Mouse (Mus musculus): ENCODE measurements around the gene Slc35e2.
A peak's percentile ranks its signal among the peaks of the same experiment; 100 is the strongest.

Gene Slc35e2

DNA sequence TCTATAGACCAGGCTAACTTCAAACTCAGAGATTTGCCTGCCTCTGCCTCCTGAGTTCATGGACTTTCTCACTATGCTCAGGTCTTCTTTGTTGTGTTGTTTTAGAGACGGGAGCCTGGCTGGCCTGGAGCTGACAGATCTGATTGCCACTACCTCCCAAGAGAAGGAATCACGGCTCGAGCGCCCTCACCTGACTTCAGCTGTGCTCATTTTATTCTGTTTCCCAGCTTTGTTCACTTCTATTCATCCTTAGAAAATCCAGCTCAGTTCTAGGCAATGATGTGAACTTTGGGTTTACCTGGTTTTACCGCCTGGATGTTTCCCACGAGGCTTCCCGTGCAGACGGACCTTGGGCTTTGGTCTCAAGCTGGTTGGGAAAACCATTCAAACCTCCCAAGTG, 25.7 kb upstream of the Slc35e2 start:
- DNase-seq (ENCODE audit: low spot score in 2 of 2), result no peak

DNA sequence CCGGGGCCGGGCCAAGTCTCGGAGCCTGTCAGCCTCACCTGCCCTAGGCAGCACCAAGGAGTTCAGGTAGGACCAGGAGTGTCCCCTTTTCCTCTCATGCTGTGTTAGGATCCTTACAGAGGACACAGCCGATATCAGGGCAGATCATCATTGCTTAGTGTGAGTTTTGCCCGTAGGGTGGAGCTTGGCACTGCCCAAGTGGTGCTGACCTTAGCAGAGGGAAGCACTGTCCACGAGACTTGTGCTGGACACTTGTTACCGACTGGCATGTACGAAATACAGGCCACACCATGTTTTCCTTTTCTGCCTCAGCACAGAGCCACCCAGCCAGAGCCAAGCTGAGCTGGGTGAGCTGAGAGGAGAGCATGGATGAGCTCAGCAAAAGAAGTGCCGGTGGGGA, 24.1 kb upstream of the Slc35e2 start:
- DNase-seq (ENCODE audit: low spot score in 2 of 2), result no peak

DNA sequence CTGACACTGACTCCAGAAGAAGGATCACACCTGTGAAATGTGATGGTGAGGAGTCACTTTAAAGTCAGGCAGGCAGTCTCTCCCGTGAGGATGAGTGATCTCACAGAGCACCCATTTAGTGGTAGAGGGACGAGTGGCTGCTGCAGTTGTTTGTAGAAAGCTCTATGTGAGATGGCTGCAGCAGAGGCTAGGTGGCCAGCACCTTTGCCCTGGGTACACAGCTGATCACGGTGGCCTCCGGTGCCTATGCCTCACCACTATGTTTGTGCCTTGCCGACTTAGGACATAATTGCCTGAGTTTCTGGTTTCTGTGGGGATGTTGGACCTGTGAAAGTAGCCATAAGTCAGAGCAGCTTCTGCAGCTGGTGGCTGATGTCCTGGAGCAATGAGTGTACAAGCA, 23.5 kb upstream of the Slc35e2 start:
- DNase-seq (ENCODE audit: low spot score in 2 of 2), result no peak

GRCm38 (mm10) chr4:155578336-155579125, 22.7 kb upstream of the Slc35e2 start:
- DNase-seq (ENCODE audit: low spot score in 2 of 2), result peak in 1 of 2 experiments; percentile 82

GRCm38 (mm10) chr4:155580420-155580819, 20.8 kb upstream of the Slc35e2 start:
- DNase-seq (ENCODE audit: low spot score in 2 of 2), result no peak

GRCm38 (mm10) chr4:155582279-155582905, 18.8 kb upstream of the Slc35e2 start:
- DNase-seq (ENCODE audit: low spot score in 2 of 2), result peak; percentile 45 to 74

GRCm38 (mm10) chr4:155589356-155589755, 11.9 kb upstream of the Slc35e2 start:
- DNase-seq (ENCODE audit: low spot score in 2 of 2), result no peak

DNA sequence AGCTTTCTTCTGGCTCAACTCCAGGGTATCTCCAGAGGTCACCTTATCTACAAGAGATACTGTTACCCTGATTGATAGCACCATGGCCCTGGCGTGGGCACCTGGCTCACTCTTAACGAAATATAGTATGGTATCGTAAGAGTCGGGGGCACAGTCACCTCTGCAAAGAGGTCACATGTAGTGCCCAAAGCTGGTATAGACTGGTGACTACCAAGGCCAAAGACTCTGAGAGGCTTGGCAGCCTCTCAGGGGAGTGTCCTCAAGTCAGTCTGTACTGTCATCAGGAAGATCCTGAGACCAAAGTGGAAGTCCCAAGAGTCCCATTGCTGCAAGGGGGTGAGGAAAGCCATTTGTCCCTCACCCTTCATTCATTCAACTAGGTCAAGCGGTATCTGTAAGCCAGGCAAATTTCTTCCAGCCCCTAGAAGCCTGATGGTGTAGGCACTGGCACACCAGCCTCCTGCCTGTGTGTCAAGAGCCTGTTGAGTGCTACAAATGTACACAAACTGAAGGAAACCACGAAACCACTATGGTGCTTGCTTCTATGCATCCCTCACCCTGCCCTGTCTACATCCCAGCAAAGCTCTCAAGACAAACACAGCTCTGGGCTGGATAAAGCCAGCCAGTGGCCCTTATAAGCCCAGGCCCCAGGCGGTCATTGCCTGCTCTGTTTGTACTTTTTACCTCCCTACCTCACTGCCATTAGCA, 10.1 kb upstream of the Slc35e2 start:
- no peak for DNase-seq (ENCODE audit: low spot score in 2 of 2)

DNA sequence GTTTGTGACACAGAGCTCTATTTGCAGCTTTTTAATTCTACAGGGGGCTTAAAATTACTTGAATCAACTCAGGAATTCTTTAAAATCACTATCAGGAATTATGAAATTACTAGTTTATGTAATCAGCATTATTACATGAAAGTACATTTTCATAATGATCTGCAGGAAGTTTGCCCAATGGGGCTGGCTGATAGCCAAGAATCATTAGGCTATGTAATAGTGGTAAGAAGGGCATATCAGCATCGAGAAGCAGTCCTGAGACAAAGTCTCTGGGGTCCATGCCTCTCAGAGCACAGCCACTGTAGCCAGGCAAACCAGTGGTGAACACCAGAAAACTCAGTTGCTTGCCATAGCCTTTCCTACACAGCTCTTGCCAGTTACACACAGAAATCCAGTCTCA, 7.4 kb upstream of the Slc35e2 start:
- DNase-seq (ENCODE audit: low spot score in 2 of 2), result no peak

- no peak for DNase-seq (ENCODE audit: low spot score in 2 of 2)
Measured at GRCm38 (mm10) chr4:155595777-155596176, 5.4 kb upstream of the Slc35e2 start.

DNA sequence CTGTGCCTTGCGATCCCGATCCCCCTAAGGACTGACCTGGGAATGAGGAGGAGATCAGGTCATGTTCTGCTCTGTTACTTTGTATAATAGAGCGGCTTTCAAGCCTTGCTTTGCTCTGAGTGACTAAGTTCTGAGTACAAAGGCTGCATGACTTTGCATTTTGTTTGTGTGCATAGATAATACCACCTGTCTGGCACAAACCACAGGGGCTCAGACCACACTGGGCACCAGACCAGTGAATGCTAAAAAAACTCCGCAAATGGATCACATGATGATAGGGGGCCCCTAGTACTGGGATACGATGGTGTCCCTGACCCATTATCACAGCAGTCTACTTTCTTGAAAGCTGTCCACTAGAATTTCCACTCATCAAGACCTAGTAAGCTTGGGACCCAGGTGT, 4.6 kb upstream of the Slc35e2 start:
- no peak for DNase-seq (ENCODE audit: low spot score in 2 of 2)

DNA sequence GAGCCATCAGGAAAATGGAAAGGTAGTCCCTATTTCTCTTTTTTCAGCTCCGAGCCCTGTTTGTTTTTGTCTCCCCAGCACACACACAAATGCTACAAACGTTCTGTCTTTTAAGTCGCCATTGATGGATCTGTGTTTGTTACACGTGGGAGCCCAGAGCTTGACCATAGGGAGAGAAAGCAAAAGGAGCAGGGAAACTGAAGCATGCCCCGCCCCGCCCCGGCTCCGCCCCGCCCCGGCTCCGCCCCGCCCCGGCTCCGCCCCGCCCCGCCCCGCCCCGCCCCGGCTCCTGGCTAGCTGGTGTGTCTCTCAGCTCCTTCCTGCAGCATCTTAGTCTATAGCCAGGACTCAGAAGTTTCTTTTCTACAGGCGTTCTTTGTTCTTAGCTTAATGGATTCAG, 2.7 kb upstream of the Slc35e2 start:
- DNase-seq (ENCODE audit: low spot score in 2 of 2), result no peak

DNA sequence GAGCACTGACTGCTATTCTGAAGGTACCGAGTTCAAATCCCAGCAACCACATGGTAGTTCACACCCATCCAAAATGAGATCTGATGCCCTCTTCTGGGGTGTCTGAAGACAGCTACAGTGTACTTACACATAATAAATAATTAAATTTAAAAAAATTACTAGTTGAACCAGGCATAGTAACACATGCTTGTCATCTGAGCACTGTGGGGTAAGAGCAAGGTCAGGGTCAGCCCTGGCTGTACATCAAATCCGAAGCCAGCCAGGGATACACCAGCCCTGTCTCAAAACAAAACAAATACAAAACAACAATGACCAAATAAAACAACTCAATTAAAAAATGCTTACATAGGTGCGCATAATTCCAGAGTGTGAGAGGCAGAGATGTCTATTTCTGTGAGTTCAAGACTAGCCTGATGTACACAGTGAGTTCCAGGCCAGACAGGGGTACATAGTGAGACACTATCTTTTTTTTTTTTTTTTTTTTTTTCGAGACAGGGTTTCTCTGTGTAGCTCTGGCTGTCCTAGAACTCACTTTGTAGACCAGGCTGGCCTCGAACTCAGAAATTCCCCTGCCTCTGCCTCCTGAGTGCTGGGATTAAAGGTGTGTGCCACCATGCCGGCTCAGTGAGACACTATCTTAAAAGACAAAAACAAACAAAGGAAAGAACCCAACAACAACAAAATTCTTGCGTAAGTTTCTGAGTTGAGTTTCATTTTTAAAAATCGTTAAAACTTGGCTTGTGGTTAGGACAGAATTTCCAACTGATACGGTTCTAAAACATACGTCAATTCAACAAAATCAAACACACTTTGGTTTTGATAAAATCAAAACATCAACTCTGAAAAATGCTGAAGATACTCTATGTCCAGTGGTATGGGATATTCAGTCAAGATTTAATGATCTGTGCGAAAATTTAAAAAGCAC, 1.1 kb upstream of the Slc35e2 start:
- DNase-seq (ENCODE audit: low spot score in 2 of 2), result no peak

DNA sequence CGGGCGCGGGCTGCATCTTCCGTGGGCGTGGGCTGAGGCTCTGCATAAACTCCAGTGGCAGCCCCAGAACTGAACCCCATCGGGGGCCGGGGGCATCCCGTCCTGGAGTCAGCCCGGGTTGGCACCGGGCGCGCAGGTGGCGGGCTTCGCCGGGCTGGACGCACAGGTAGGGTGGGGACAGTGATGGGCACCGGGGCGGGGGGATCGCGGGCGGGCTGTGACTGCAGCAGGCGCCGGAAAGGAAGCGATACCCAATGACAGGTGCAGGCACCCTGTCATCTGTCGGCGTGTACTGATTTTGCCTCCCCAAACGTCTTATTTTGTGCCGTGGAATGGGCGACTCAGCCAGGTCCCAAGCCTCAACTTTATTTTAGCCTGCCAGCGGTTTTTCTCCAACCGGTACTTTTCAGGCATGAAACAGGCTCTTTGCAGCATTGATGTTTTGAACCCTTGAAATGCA, 811 bp downstream of the Slc35e2 start:
- DNase-seq (ENCODE audit: low spot score in 2 of 2), result no peak

DNA sequence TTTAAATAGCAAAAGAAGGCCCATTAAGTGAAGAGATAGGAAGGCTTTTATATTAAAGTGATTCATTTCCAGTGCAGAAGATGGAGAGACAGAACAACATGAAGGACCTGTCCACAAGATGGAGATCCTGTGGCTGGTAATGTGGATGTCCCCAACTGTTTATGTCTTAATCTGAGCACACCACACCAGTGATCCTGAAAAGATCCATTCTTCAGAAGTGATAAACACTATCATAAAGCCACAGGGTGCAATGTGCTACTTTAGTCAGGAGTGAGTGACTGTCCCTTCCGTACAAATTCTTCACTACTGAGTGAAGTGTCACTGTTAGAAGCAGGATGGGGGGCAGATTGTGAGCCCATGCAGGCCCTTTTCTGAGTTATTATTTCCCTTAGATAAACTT, 1.5 kb downstream of the Slc35e2 start:
- no peak for DNase-seq (ENCODE audit: low spot score in 2 of 2)

DNA sequence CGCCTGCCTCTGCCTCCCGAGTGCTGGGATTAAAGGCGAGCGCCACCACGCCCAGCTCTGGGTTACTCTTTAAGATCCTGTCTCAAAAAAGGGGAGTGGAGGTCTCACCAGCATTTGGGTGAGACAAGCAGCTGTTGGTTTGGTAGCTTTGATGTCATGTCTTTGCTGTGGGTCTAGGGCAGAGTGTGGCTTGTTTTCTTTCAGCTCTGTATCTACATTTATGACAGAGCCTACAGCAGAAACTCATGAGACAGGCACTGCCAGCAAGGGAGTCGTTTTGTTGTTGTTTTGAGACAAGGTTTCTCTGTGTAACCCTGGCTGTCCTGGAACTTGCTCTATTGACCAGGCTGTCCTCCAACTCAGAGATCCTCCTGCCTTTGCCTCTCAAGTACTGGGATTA, 2.6 kb downstream of the Slc35e2 start:
- DNase-seq (ENCODE audit: low spot score in 2 of 2), result no peak

GRCm38 (mm10) chr4:155605132-155605531, 3.9 kb downstream of the Slc35e2 start:
- DNase-seq (ENCODE audit: low spot score in 2 of 2), result no peak

DNA sequence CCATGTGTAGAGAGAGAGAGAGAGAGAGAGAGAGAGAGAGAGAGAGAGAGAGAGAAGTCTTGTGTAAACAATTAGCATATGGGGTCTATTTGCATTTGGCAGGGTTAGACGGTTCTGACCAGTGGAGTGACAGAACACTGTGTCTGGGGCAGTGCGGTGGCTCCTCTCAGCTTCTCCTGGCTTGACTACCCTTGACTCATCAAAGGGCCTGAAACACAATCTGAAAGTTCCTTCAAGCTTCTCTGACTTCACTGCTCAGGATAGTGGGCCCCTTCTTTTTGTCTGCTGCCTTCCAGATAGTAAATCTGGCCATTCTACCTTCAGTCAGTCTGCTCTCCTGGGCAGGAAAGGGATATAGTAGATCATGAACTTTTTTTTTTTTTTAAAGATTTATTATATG, 5.6 kb downstream of the Slc35e2 start:
- DNase-seq (ENCODE audit: low spot score in 2 of 2), result no peak

GRCm38 (mm10) chr4:155611860-155612259, 10.6 kb downstream of the Slc35e2 start:
- DNase-seq (ENCODE audit: low spot score in 2 of 2), result no peak

GRCm38 (mm10) chr4:155613264-155613663, 12.0 kb downstream of the Slc35e2 start:
- DNase-seq (ENCODE audit: low spot score in 2 of 2), result no peak

GRCm38 (mm10) chr4:155618321-155618720, 17.1 kb downstream of the Slc35e2 start:
- DNase-seq (ENCODE audit: low spot score in 2 of 2), result no peak
